Mouse (Mus musculus) lung, embryonic 14.5 days (tissue): ENCODE results near the gene Tatdn2. TPM values are rescaled to one million over a fixed set of nuclear protein-coding genes. Genes with fewer than 3 reads are reported as not detected.

ENCODE experiments used
- ATAC-seq: fragments of 200-750 bp; cut with Nextera tagmentation; 2 replicates; pipeline ENCODE4 v1.8.0; 2017; ENCODE audit warnings: mild to moderate bottlenecking, moderate TSS enrichment, moderate library complexity; ENCODE audit not compliant: insufficient read depth
- DNase-seq: peaks from one replicate; pipeline ENCODE4 v3.0.0-alpha.2; 2015
- H3K27ac ChIP-seq: fragments of 300-500 bp; sonication (generic); 2 replicates; pipeline ENCODE4 v1.5.1; 2014; ENCODE audit warnings: low read depth, mild to moderate bottlenecking, moderate library complexity
- H3K27me3 ChIP-seq: fragments of 300-500 bp; sonication (generic); 2 replicates; pipeline ENCODE4 v1.6.1; 2014; ENCODE audit warnings: low read length, control low read depth; ENCODE audit not compliant: insufficient read depth
- H3K36me3 ChIP-seq: fragments of 300-500 bp; sonication (generic); 2 replicates; pipeline ENCODE4 v1.6.1; 2014; ENCODE audit warnings: control low read depth; ENCODE audit not compliant: insufficient read depth
- H3K4me1 ChIP-seq: fragments of 300-500 bp; sonication (generic); 2 replicates; pipeline ENCODE4 v1.6.1; 2014; ENCODE audit warnings: antibody characterized with exemption, control low read depth; ENCODE audit not compliant: insufficient read depth
- H3K4me2 ChIP-seq: fragments of 300-500 bp; sonication (generic); 2 replicates; pipeline ENCODE4 v1.6.1; 2014; ENCODE audit warnings: mild to moderate bottlenecking
- H3K4me3 ChIP-seq: fragments of 300-500 bp; sonication (generic); 2 replicates; pipeline ENCODE4 v1.5.1; 2014; ENCODE audit warnings: low read depth, low read length
- H3K9ac ChIP-seq: fragments of 300-500 bp; sonication (generic); 2 replicates; pipeline ENCODE4 v1.6.1; 2014
- H3K9me3 ChIP-seq: fragments of 300-500 bp; sonication (generic); 2 replicates; pipeline ENCODE4 v1.6.1; 2016; ENCODE audit warnings: low read depth, low read length, control low read depth
- CTCF ChIP-seq: IDR thresholded peaks from 2 replicates; pipeline ENCODE4 v1.5.1; 2016; ENCODE audit warnings: antibody characterized with exemption, low read depth
- WGBS: fragments of 180-500 bp; shearing (Covaris S2); extraction: QIAGEN DNeasy Blood & Tissue Kit; methylation state at CpG from one replicate; pipeline ENCODE4 v1.1.7; 2014; 5-methylcytosine and 5-hydroxymethylcytosine counted together
- polyA plus RNA-seq: library from polyadenylated mRNA; unstranded; fragments of >200 nt; fragmentation: Nextera tagmentation; extraction: Ambion mirVana; gene quantifications from 2 replicates; pipeline ENCODE4 v1.2.1, GENCODE M21; 2014

Gene Tatdn2
- polyA plus RNA-seq, 1 experiment from 2014 or later = 1.2 TPM

GRCm38 (mm10) chr6:113675234-113675633 is 21.6 kb upstream of the Tatdn2 start:
- Histone ChIP-seq H3K36me3 (no peaks in the 10 kb centered on the region), H3K27ac (no peak overlapping the region), H3K4me1 (no peaks in the 10 kb centered on the region), H3K9ac (no peak overlapping the region), H3K9me3 (no peaks in the 10 kb centered on the region), H3K4me3 (no peak overlapping the region), H3K4me2 (no peak overlapping the region), H3K27me3 (no peaks in the 10 kb centered on the region)
- DNase-seq (no peak), ATAC-seq (no peak)
- TF ChIP-seq CTCF = no peak
- 78% methylated on average over 4 of the region's 4 CpGs for WGBS

- Histone ChIP-seq H3K9ac (no peak overlapping the region), H3K27ac (no peak overlapping the region), H3K27me3 (no peaks in the 10 kb centered on the region), H3K36me3 (no peaks in the 10 kb centered on the region), H3K9me3 (no peaks in the 10 kb centered on the region), H3K4me3 (no peak overlapping the region), H3K4me2 (no peak overlapping the region), H3K4me1 (no peaks in the 10 kb centered on the region)
- no peak for ATAC-seq
- WGBS = 87% methylated on average over 9 of the region's 9 CpGs
- no peak for DNase-seq
- TF ChIP-seq CTCF = no peak
These were observed 20.9 kb upstream of the Tatdn2 start for GRCm38 (mm10) chr6:113675991-113676390.

- Histone ChIP-seq H3K27me3 (no peaks in the 10 kb centered on the region), H3K9me3 (no peaks in the 10 kb centered on the region), H3K4me1 (no peaks in the 10 kb centered on the region), H3K9ac (no peak overlapping the region), H3K4me3 (no peak overlapping the region), H3K4me2 (no peak overlapping the region), H3K36me3 (no peaks in the 10 kb centered on the region), H3K27ac (no peak overlapping the region)
- ATAC-seq (no peak), DNase-seq (no peak)
- no peak for TF ChIP-seq CTCF
- 64% methylated on average over 14 of the region's 14 CpGs for WGBS
These were observed 19.6 kb upstream of the Tatdn2 start for GRCm38 (mm10) chr6:113677070-113677734.

- WGBS = 69% methylated on average over 14 of the region's 14 CpGs
- TF ChIP-seq CTCF = no peak
- H3K27me3 ChIP-seq = no peaks in the 10 kb centered on the region
- H3K4me2 ChIP-seq = no peak overlapping the region
- H3K27ac ChIP-seq = no peak overlapping the region
- no peaks in the 10 kb centered on the region for H3K36me3 ChIP-seq
- ATAC-seq = no peak
- no peak overlapping the region for H3K4me3 ChIP-seq
- H3K9ac ChIP-seq = no peak overlapping the region
- DNase-seq = no peak
- H3K9me3 ChIP-seq = no peaks in the 10 kb centered on the region
- no peaks in the 10 kb centered on the region for H3K4me1 ChIP-seq
These were observed 18.4 kb upstream of the Tatdn2 start for GRCm38 (mm10) chr6:113678246-113679012.

- no peaks in the 10 kb centered on the region for H3K27me3 ChIP-seq
- no peak overlapping the region for H3K4me2 ChIP-seq
- no peaks in the 10 kb centered on the region for H3K4me1 ChIP-seq
- WGBS = 79% methylated on average over 9 of the region's 9 CpGs
- no peak overlapping the region for H3K9ac ChIP-seq
- ATAC-seq (no peak), DNase-seq (no peak)
- H3K36me3 ChIP-seq = no peaks in the 10 kb centered on the region
- no peak for TF ChIP-seq CTCF
- no peak overlapping the region for H3K27ac ChIP-seq
- H3K4me3 ChIP-seq = no peak overlapping the region
- H3K9me3 ChIP-seq = no peaks in the 10 kb centered on the region
These were observed 16.8 kb upstream of the Tatdn2 start for GRCm38 (mm10) chr6:113679993-113680566.

- Histone ChIP-seq H3K4me2 (no peak overlapping the region), H3K4me1 (no peaks in the 10 kb centered on the region), H3K36me3 (no peaks in the 10 kb centered on the region), H3K9me3 (no peaks in the 10 kb centered on the region), H3K27me3 (no peaks in the 10 kb centered on the region), H3K27ac (no peak overlapping the region), H3K9ac (no peak overlapping the region), H3K4me3 (no peak overlapping the region)
- peak; percentile 86 for DNase-seq
- peak; percentile 92 for TF ChIP-seq CTCF
- ATAC-seq = peak; percentile 66; the same call in 1 of the 2 replicates
- WGBS = 20% methylated on average over 4 of the region's 4 CpGs
These were observed 15.6 kb upstream of the Tatdn2 start for GRCm38 (mm10) chr6:113681271-113681670.
